In genomic region chr11:16976937-16977336, GRCm38 (mm10) we compare ENCODE assay signal across 16 mouse cellular contexts. TPM values are rescaled to one million over a fixed set of nuclear protein-coding genes. Genes with fewer than 3 reads are reported as not detected.
DNase-seq lines count a peak whose midpoint lies in the region; ATAC-seq lines count a peak whose summit lies in the region.
"Had no signal": no experiment of that assay in that cellular context is flagged by ENCODE, and none has a peak within 500 bp of the region (broad histone marks: within the 10 kb centered on the region; RNA-seq: fewer than 3 reads in every experiment).

No protein-coding gene starts in this region.

- no peak overlapping the region for H3K4me3 ChIP-seq in heart, embryonic 11.5 days (ENCODE audit: low read depth, low read length)
- no peak overlapping the region for H3K4me3 ChIP-seq in forebrain, embryonic 16.5 days (replicated peaks; ENCODE audit: low read length)
- no peak overlapping the region for H3K4me3 ChIP-seq in midbrain, embryonic 11.5 days (ENCODE audit: low read depth, low read length)
- H3K4me3 ChIP-seq: erythroblast, embryonic 14.5 days; left cerebral cortex, adult 2 months had no signal

- H3K27me3 ChIP-seq in heart, embryonic 11.5 days (ENCODE audit: control insufficient read depth, insufficient read depth, low read length): no peaks in the 10 kb centered on the region
- no peaks in the 10 kb centered on the region for H3K27me3 ChIP-seq in forebrain, embryonic 16.5 days (replicated peaks; ENCODE audit: control insufficient read depth, insufficient read depth, low read length)
- H3K27me3 ChIP-seq in midbrain, embryonic 11.5 days (ENCODE audit: control insufficient read depth, insufficient read depth, low read length): no peaks in the 10 kb centered on the region

- WGBS in heart, embryonic 11.5 days (ENCODE audit: insufficient replicate concordance): 39% methylated on average over 4 of the region's 4 CpGs
- WGBS in forebrain, embryonic 16.5 days: 84% methylated on average over 4 of the region's 4 CpGs
- 84% methylated on average over 4 of the region's 4 CpGs for WGBS in midbrain, embryonic 11.5 days

- no peak for ATAC-seq in heart, embryonic 11.5 days (replicated peaks; ENCODE audit: insufficient number of reproducible peaks, low FRiP score, low TSS enrichment)
- no peak for ATAC-seq in forebrain, embryonic 16.5 days
- ATAC-seq in midbrain, embryonic 11.5 days (ENCODE audit: low FRiP score): no peak
- ATAC-seq: hindbrain, postnatal 0 days had no signal

- no peaks in the 10 kb centered on the region for H3K36me3 ChIP-seq in heart, embryonic 11.5 days (ENCODE audit: control insufficient read depth, insufficient read depth, low read length)
- H3K36me3 ChIP-seq in forebrain, embryonic 16.5 days (ENCODE audit: control insufficient read depth, insufficient read depth): no peaks in the 10 kb centered on the region
- H3K36me3 ChIP-seq in midbrain, embryonic 11.5 days (ENCODE audit: control insufficient read depth, insufficient read depth, low read length): no peaks in the 10 kb centered on the region

- no peak overlapping the region for H3K4me2 ChIP-seq in heart, embryonic 11.5 days
- no peak overlapping the region for H3K4me2 ChIP-seq in forebrain, embryonic 16.5 days (ENCODE audit: low read length)
- no peak overlapping the region for H3K4me2 ChIP-seq in midbrain, embryonic 11.5 days
- H3K4me2 ChIP-seq: lung, embryonic 14.5 days had no signal

- no peak overlapping the region for H3K27ac ChIP-seq in heart, embryonic 11.5 days (ENCODE audit: low read depth, low read length)
- no peak overlapping the region for H3K27ac ChIP-seq in forebrain, embryonic 16.5 days (ENCODE audit: low read length)
- no peak overlapping the region for H3K27ac ChIP-seq in midbrain, embryonic 11.5 days (ENCODE audit: low read depth, low read length)
- H3K27ac ChIP-seq: hindbrain, postnatal 0 days; left cerebral cortex, adult 2 months had no signal

- peak; percentile 92 for DNase-seq in heart, adult 11 months
- DNase-seq in brain, adult 2 months (ENCODE audit: low read depth, low spot score): peak; percentile 15
- peak; percentile 19 for DNase-seq in kidney, postnatal 10 days
- DNase-seq in lung, postnatal 14 days: peak; percentile 47
- no peak for DNase-seq in cerebellum, adult 11 months
- no peak for DNase-seq in midbrain, embryonic 11.5 days (ENCODE audit: low spot score, missing footprints)
- DNase-seq: cerebellum, postnatal 10 days; gastrocnemius, postnatal 25 days; lung, embryonic 14.5 days; retina, postnatal 1 day; thymus, postnatal 4 days had no signal

- H3K9me3 ChIP-seq in heart, embryonic 11.5 days (replicated peaks; ENCODE audit: control insufficient read depth, low read length): no peaks in the 10 kb centered on the region
- H3K9me3 ChIP-seq in forebrain, embryonic 16.5 days (ENCODE audit: control insufficient read depth, low read length): no peaks in the 10 kb centered on the region
- no peaks in the 10 kb centered on the region for H3K9me3 ChIP-seq in midbrain, embryonic 11.5 days (ENCODE audit: control insufficient read depth, low read length)

- H3K9ac ChIP-seq in heart, embryonic 11.5 days (ENCODE audit: low read depth, low read length): no peak overlapping the region
- no peak overlapping the region for H3K9ac ChIP-seq in forebrain, embryonic 16.5 days (replicated peaks; ENCODE audit: low read depth, low read length)
- H3K9ac ChIP-seq in midbrain, embryonic 11.5 days (ENCODE audit: low read length): no peak overlapping the region
- H3K9ac ChIP-seq: lung, embryonic 14.5 days had no signal

- H3K4me1 ChIP-seq in heart, embryonic 11.5 days (ENCODE audit: control insufficient read depth, insufficient read depth, low read length): 0 out of 2 replicates have a peak, but pooled peaks cover 3% of the 10 kb centered on the region
- no peaks in the 10 kb centered on the region for H3K4me1 ChIP-seq in forebrain, embryonic 16.5 days (replicated peaks; ENCODE audit: control insufficient read depth, insufficient read depth, low read length)
- H3K4me1 ChIP-seq in midbrain, embryonic 11.5 days (ENCODE audit: control insufficient read depth, insufficient read depth, low read length): no peaks in the 10 kb centered on the region

RNA-seq across cellular contexts. Expression of gene Fbxo48, which starts 25.8 kb away (rescaled TPM):
- 1.7 and 1.8 TPM in 2 replicates for polyA plus RNA-seq in heart, embryonic 11.5 days (2014; fragmentation: Nextera tagmentation; extraction: Ambion mirVana)
- polyA plus RNA-seq in forebrain, embryonic 16.5 days (2015; fragmentation: Nextera tagmentation; extraction: Ambion mirVana): 0.91 and 1.1 TPM in 2 replicates
- 2.4 and 2.8 TPM in 2 replicates for polyA plus RNA-seq in midbrain, embryonic 11.5 days (2014; fragmentation: Nextera tagmentation; extraction: Ambion mirVana)

Comparison
In these comparisons a context has a peak if more than half of its experiments do, and no peak if none do; other contexts are left out.
1. DNase-seq: peak in heart, adult 11 months (single experiment), brain, adult 2 months (single experiment), kidney, postnatal 10 days (single experiment) and lung, postnatal 14 days (single experiment); none in cerebellum, adult 11 months (single experiment) and midbrain, embryonic 11.5 days (single experiment).